21 mouse cellular contexts compared by ENCODE assay signal in genomic region chr7:68182025-68182424, GRCm38 (mm10).
A peak's percentile ranks its signal among the peaks of the same experiment; 100 is the strongest.
DNase-seq lines count a peak whose midpoint lies in the region; ATAC-seq lines count a peak whose summit lies in the region.
"Had no signal": no experiment of that assay in that cellular context is flagged by ENCODE, and none has a peak within 500 bp of the region (broad histone marks: within the 10 kb centered on the region; RNA-seq: fewer than 3 reads in every experiment).

No protein-coding gene starts in this region.

- H3K27ac ChIP-seq in kidney, embryonic 14.5 days (ENCODE audit: low read depth, low read length), result no peak overlapping the region
- H3K27ac ChIP-seq in kidney, embryonic 15.5 days, result peak overlapping the region; percentile 46; the same call in 1 of the 2 replicates
- H3K27ac ChIP-seq: embryonic facial prominence, embryonic 13.5 days; intestine, embryonic 15.5 days; layer of hippocampus, adult 2 months; liver, embryonic 12.5 days; lung, embryonic 15.5 days; macrophage had no signal

- WGBS in kidney, embryonic 14.5 days, result 24% methylated on average over 7 of the region's 7 CpGs
- WGBS in kidney, embryonic 15.5 days, result 22% methylated on average over 7 of the region's 7 CpGs

- no peak overlapping the region for H3K9ac ChIP-seq in kidney, embryonic 14.5 days (ENCODE audit: low read depth, low read length)
- no peak overlapping the region for H3K9ac ChIP-seq in kidney, embryonic 15.5 days
- H3K9ac ChIP-seq: embryonic facial prominence, embryonic 13.5 days; heart, embryonic 12.5 days; hindbrain, embryonic 13.5 days; intestine, embryonic 15.5 days; liver, embryonic 12.5 days; lung, embryonic 15.5 days; midbrain, embryonic 12.5 days; neural tube, embryonic 13.5 days had no signal

- H3K4me3 ChIP-seq in kidney, embryonic 14.5 days (ENCODE audit: low read length), result no peak overlapping the region
- H3K4me3 ChIP-seq in kidney, embryonic 15.5 days (replicated peaks), result no peak overlapping the region
- H3K4me3 ChIP-seq: embryonic facial prominence, embryonic 13.5 days; heart, embryonic 12.5 days; hindbrain, embryonic 13.5 days; intestine, embryonic 15.5 days; layer of hippocampus, adult 2 months; liver, embryonic 12.5 days; lung, embryonic 15.5 days; midbrain, embryonic 12.5 days; neural tube, embryonic 13.5 days had no signal

- peaks cover 15% of the 10 kb centered on the region for H3K4me1 ChIP-seq in kidney, embryonic 14.5 days (ENCODE audit: control insufficient read depth, insufficient read depth, low read length)
- H3K4me1 ChIP-seq in kidney, embryonic 15.5 days, result peaks cover 23% of the 10 kb centered on the region
- H3K4me1 ChIP-seq: intestine, embryonic 15.5 days; neural tube, embryonic 13.5 days had no signal

- H3K4me2 ChIP-seq in kidney, embryonic 14.5 days (replicated peaks; ENCODE audit: low read depth, low read length), result no peak overlapping the region
- no peak overlapping the region for H3K4me2 ChIP-seq in kidney, embryonic 15.5 days
- H3K4me2 ChIP-seq: embryonic facial prominence, embryonic 13.5 days; heart, embryonic 12.5 days; hindbrain, embryonic 13.5 days; intestine, embryonic 15.5 days; lung, embryonic 15.5 days; midbrain, embryonic 12.5 days; neural tube, embryonic 13.5 days had no signal

- intact Hi-C loops in left cerebral cortex, postnatal 10 days (cut with DNase I), result no loop called here

- no peak for ATAC-seq in kidney, embryonic 14.5 days (ENCODE audit: low FRiP score, low TSS enrichment)
- ATAC-seq in kidney, embryonic 15.5 days (replicated peaks; ENCODE audit: low FRiP score), result no peak
- no peak for ATAC-seq in inflammation-experienced regulatory T-cells, adult 6 months
- ATAC-seq in cerebellum, adult (ENCODE audit: insufficient number of reproducible peaks, low FRiP score, low TSS enrichment), result no peak
- ATAC-seq: intestine, embryonic 15.5 days; liver, embryonic 12.5 days had no signal

- H3K27me3 ChIP-seq in kidney, embryonic 14.5 days (ENCODE audit: control insufficient read depth, insufficient read depth, low read length), result no peaks in the 10 kb centered on the region
- H3K27me3 ChIP-seq in kidney, embryonic 15.5 days, result no peaks in the 10 kb centered on the region
- H3K27me3 ChIP-seq: embryonic facial prominence, embryonic 13.5 days; heart, embryonic 12.5 days; hindbrain, embryonic 13.5 days; intestine, embryonic 15.5 days; liver, embryonic 12.5 days; lung, embryonic 15.5 days; midbrain, embryonic 12.5 days; neural tube, embryonic 13.5 days had no signal

- H3K36me3 ChIP-seq in kidney, embryonic 14.5 days (ENCODE audit: control insufficient read depth, insufficient read depth, low read length), result peaks cover 31% of the 10 kb centered on the region
- H3K36me3 ChIP-seq in kidney, embryonic 15.5 days, result peaks cover 41% of the 10 kb centered on the region

- DNase-seq in kidney, adult 18-20 months, result peak; percentile 14
- peak; percentile 26 for DNase-seq in embryo, embryonic 10.5 days (ENCODE audit: low spot score)
- DNase-seq in kidney, postnatal 4 days, result peak; percentile 14 to 44
- no peak for DNase-seq in left cerebral cortex, postnatal 10 days (ENCODE audit: extremely low spot score in 1 of 2, low spot score in 2 of 2)
- DNase-seq: cerebellum, adult 8-10 months; heart, postnatal 14 days; right cerebral cortex, adult 18-20 months had no signal

- H3K9me3 ChIP-seq in kidney, embryonic 14.5 days (ENCODE audit: control insufficient read depth, low read length), result no peaks in the 10 kb centered on the region
- H3K9me3 ChIP-seq in kidney, embryonic 15.5 days (replicated peaks), result no peaks in the 10 kb centered on the region
- H3K9me3 ChIP-seq: embryonic facial prominence, embryonic 13.5 days; heart, embryonic 12.5 days; hindbrain, embryonic 13.5 days; intestine, embryonic 15.5 days; liver, embryonic 12.5 days; lung, embryonic 15.5 days; midbrain, embryonic 12.5 days; neural tube, embryonic 13.5 days had no signal

Comparison
In these comparisons a context has a peak if more than half of its experiments do, and no peak if none do; other contexts are left out.
1. DNase-seq: peak in kidney, adult 18-20 months (single experiment), embryo, embryonic 10.5 days (single experiment) and kidney, postnatal 4 days (2 of 2); none in left cerebral cortex, postnatal 10 days (0 of 2).